Mouse (Mus musculus) erythroblast, embryonic 14.5 days (primary cell): ENCODE measurements around the gene 1700003H04Rik. TPM values are rescaled to one million over a fixed set of nuclear protein-coding genes. Genes with fewer than 3 reads are reported as not detected.

Experiments
- H3K27me3 ChIP-seq: 2 replicates; pipeline ENCODE4 v1.6.1; 2012; ENCODE audit warnings: inconsistent platforms; ENCODE audit not compliant: control insufficient read depth
- H3K36me3 ChIP-seq: 2 replicates; pipeline ENCODE4 v1.6.1; 2012; ENCODE audit warnings: mild to moderate bottlenecking, inconsistent platforms; ENCODE audit not compliant: control insufficient read depth
- H3K4me1 ChIP-seq: 2 replicates; pipeline ENCODE4 v1.6.1; 2012; ENCODE audit warnings: inconsistent platforms; ENCODE audit not compliant: control insufficient read depth
- H3K4me3 ChIP-seq: replicated peaks from 2 replicates; pipeline ENCODE3; 2012; ENCODE audit warnings: moderate library complexity, mild to moderate bottlenecking, inconsistent platforms
- H3K9me3 ChIP-seq: 2 replicates; pipeline ENCODE4 v1.6.1; 2012; ENCODE audit warnings: low read length, inconsistent platforms, mixed read lengths; ENCODE audit not compliant: control insufficient read depth
- GATA1 ChIP-seq: IDR thresholded peaks from 2 replicates; pipeline ENCODE4 v1.6.1; 2012; ENCODE audit warnings: low read length, inconsistent platforms, mixed read lengths
- TAL1 ChIP-seq: IDR thresholded peaks from 3 replicates; pipeline ENCODE4 v1.6.1; 2012; ENCODE audit warnings: low read length, inconsistent platforms, mixed read lengths
- polyA plus RNA-seq: library from polyadenylated mRNA; stranded (reverse); fragments of >175 nt; gene quantifications from 2 replicates; pipeline ENCODE4 v1.2.3, GENCODE M21; 2012

The 1700003H04Rik gene
- polyA plus RNA-seq, 1 experiment = not detected

DNA sequence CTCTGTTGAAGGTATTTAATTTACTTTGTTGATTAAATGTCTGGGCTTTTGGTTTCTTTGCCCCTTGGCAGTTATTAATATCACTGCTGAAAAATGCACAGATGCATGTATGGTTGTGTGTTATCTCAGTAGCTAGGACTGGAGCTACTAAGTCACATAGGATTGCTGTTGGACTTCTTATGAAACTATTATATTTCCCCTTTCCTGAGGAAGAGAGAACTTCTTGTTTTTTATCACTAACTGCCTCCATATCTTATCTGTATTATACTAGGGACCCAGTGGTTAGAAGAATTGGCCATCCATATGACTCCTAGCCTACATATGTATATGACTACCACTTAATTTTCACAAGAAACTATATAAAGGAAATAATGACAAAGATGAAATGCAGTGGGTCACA is 24.9 kb downstream of the 1700003H04Rik start:
- no peaks in the 10 kb centered on the region for H3K27me3 ChIP-seq
- H3K4me3 ChIP-seq = no peak overlapping the region
- no peaks in the 10 kb centered on the region for H3K4me1 ChIP-seq
- 0 out of 2 replicates have a peak, but pooled peaks cover 2% of the 10 kb centered on the region for H3K9me3 ChIP-seq
- TF ChIP-seq GATA1 (no peak), TAL1 (no peak)
- H3K36me3 ChIP-seq = no peaks in the 10 kb centered on the region

DNA sequence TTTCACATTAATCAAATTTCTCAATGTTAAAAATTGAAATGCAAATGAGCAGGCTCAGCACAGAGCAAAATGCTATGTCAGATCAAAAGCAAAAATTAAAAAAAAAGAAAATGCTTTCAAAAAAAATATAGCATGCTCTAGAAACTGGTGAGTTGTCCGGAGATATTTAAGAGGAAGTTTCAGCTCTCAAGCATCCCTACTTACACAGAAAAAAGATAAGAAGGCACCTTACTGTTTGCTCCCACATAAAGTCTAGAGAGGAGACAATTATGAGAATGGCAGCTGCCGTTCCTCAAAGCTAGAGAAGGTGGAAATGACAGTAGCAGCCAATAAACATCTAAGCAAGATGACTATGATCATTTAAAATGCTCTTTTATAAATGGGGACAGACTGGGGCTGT is 25.8 kb downstream of the 1700003H04Rik start:
- TF ChIP-seq TAL1 = no peak
- no peak for TF ChIP-seq GATA1
- H3K9me3 ChIP-seq = 0 out of 2 replicates have a peak, but pooled peaks cover 2% of the 10 kb centered on the region
- H3K4me1 ChIP-seq = no peaks in the 10 kb centered on the region
- H3K36me3 ChIP-seq = no peaks in the 10 kb centered on the region
- H3K4me3 ChIP-seq = no peak overlapping the region
- H3K27me3 ChIP-seq = no peaks in the 10 kb centered on the region

DNA sequence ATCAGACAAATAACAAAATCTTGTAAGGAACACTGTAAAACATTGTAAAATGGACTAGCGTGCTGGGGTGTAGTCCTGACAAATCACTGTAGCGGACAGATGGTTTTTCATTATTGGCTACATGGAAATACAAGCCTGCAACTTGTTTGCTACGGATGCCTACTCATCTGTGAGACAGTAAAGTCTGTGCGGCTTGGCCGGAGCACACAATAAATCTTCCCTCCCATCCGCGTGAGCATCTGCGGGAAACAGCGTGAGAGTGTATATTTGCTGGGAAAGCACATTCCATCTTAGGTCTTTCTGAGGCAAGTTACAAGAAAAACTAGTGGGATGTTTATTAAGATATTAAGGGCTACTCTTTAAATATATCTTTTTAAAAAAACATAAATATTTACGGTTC is 32.0 kb downstream of the 1700003H04Rik start:
- H3K4me1 ChIP-seq = no peaks in the 10 kb centered on the region
- no peak for TF ChIP-seq GATA1
- H3K36me3 ChIP-seq = no peaks in the 10 kb centered on the region
- no peaks in the 10 kb centered on the region for H3K27me3 ChIP-seq
- no peaks in the 10 kb centered on the region for H3K9me3 ChIP-seq
- H3K4me3 ChIP-seq = no peak overlapping the region

DNA sequence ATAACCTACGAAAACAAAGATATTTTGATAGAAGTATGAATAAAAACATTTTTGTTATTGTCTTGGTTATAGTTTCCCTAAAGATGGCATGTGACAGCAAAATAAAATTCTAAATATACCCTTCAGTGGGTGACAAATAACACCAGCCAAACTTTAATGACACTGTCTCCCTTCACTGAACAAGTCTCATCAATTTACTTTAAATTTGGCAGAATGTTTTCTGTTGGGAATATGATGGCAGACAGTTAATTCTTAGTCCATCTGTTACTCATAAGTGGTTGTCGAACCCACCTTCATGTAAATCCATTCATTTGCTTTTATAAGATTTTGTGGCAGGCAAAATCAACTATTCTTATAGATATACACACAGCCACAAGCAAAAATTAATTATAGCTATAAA is 42.6 kb downstream of the 1700003H04Rik start:
- H3K9me3 ChIP-seq = no peaks in the 10 kb centered on the region
- H3K4me1 ChIP-seq = no peaks in the 10 kb centered on the region
- no peaks in the 10 kb centered on the region for H3K36me3 ChIP-seq
- TF ChIP-seq GATA1 (no peak), TAL1 (no peak)
- H3K27me3 ChIP-seq = no peaks in the 10 kb centered on the region
- no peak overlapping the region for H3K4me3 ChIP-seq

DNA sequence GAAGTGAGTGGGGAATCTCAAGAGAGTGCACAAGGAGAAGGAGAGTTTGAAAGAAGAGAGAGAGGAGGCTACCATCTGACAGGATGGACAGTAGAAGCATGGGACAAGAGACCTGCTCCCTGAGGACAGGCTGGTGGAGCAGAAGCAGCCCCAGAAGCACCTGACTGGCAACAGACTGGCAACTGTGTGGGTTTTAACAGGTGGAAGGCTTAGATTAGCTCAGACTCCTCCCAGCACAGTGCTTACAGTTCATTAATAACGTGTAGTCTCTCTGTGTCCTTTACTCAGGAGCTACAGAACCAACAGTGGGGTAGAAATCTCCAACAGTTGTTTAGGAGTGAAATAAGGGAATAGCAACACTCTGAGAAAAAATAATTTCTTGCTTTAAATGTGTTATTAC is 44.3 kb downstream of the 1700003H04Rik start:
- H3K4me1 ChIP-seq = no peaks in the 10 kb centered on the region
- no peaks in the 10 kb centered on the region for H3K27me3 ChIP-seq
- H3K4me3 ChIP-seq = no peak overlapping the region
- no peaks in the 10 kb centered on the region for H3K36me3 ChIP-seq
- no peaks in the 10 kb centered on the region for H3K9me3 ChIP-seq
- TF ChIP-seq TAL1 (no peak), GATA1 (no peak)

DNA sequence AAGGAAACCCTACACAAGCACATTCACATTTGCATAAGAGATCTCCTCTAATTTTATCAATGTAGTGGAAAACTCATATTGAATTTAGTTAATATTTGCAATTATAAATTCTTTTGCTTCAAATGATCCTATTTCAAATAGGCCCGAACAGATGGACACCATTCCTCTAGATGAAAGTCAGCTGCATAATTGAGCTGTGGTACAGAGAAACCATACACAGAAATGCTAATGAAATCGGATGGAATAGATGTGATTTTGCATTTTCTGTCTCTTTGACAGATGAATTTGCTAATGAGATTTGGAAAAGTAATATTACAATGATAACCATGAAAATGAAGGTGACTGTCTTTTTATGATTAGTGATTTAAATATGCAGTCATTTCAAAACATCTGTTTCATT is 62.1 kb downstream of the 1700003H04Rik start:
- Histone ChIP-seq H3K9me3 (no peaks in the 10 kb centered on the region), H3K4me1 (no peaks in the 10 kb centered on the region)
- TF ChIP-seq GATA1 = no peak
- no peak for TF ChIP-seq TAL1

More for the DNA sequence above, 62.1 kb downstream of the 1700003H04Rik start:
- Histone ChIP-seq H3K36me3 (no peaks in the 10 kb centered on the region), H3K27me3 (no peaks in the 10 kb centered on the region), H3K4me3 (no peak overlapping the region)

Other genes with a start within 250 kb of the 1700003H04Rik start
- not detected in 2 replicates for gene 1700006A11Rik, start 155.1 kb downstream of the 1700003H04Rik start, polyA plus RNA-seq